Mouse (Mus musculus) spleen, adult 2 months (tissue): Measurements from ENCODE around the gene Hipk3.

ENCODE experiments used
- CTCF ChIP-seq: fragments of 200-500 bp; IDR thresholded peaks from 2 replicates; pipeline ENCODE4 v1.5.1; 2011; ENCODE audit warnings: mild to moderate bottlenecking, inconsistent platforms; ENCODE audit not compliant: insufficient read depth, insufficient read length, insufficient replicate concordance; ENCODE audit errors: extremely low read depth
- POLR2A ChIP-seq: fragments of 200-500 bp; IDR thresholded peaks from 2 replicates; pipeline ENCODE4 v1.6.1; 2011; ENCODE audit warnings: low read depth, low read length, inconsistent platforms

- TF ChIP-seq POLR2A (no peak), CTCF (no peak)
These were observed 4.4 kb downstream of the Hipk3 start for GRCm38 (mm10) chr2:104489851-104490250.
